Mouse (Mus musculus) olfactory bulb, adult 2 months (tissue): Measurements from ENCODE around the gene C1ql2.

Experiments
- CTCF ChIP-seq: fragments of 200-500 bp; IDR thresholded peaks from 2 replicates; pipeline ENCODE4 v1.5.1; 2012; ENCODE audit warnings: low read depth, mild to moderate bottlenecking, low read length, moderate library complexity; ENCODE audit not compliant: insufficient read depth
- POLR2A ChIP-seq: fragments of 200-500 bp; IDR thresholded peaks from 2 replicates; pipeline ENCODE4 v1.6.1; 2012; ENCODE audit warnings: mild to moderate bottlenecking, low read depth, low read length, moderate library complexity; ENCODE audit not compliant: insufficient read depth

DNA sequence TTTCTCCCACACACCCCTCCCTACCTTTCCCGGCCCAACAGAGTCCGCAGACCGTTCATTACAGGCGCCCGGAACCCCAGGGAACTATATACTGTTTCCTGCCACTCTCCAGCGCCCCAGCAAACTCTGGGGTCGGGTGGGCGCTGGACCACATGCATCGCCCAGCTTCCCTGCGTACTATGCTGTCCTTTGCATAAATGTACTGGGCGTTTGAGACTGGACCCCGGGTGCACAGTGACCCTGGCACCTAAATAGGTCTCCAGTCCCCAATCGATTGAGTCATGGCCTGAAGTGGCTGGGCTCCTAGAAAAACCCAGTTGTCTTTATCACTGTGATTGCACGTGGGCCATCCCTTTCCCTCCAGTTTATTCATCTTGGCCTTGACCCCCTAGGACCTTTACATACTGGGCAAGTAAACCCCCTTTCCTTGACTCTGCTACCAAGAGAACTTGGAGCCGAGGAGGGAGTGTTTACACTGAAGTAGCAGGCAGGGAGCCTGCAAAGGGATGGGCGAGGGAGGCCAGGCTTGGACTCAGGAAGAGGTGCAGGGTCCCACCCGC, 1.5 kb downstream of the C1ql2 start:
- TF ChIP-seq CTCF (no peak), POLR2A (no peak)
